Mouse (Mus musculus) effector memory CD4-positive, alpha-beta T cell, adult 7 months (primary cell): Measurements from ENCODE around the gene Dip2a. TPM values are rescaled to one million over a fixed set of nuclear protein-coding genes. Genes with fewer than 3 reads are reported as not detected.

Experiments used
- polyA plus RNA-seq: library from polyadenylated mRNA; unstranded; fragments of 100-300 nt; shearing (Covaris generic); gene quantifications from one replicate; pipeline ENCODE4 v1.2.1, GENCODE M21; 2017

Dip2a gene
- polyA plus RNA-seq: 4.7 TPM

GRCm38 (mm10) chr10:76344711-76345539, at the start of gene Dip2a:
Gene Dip2a, minus strand, starts transcription at chr10:76345291.

DNA sequence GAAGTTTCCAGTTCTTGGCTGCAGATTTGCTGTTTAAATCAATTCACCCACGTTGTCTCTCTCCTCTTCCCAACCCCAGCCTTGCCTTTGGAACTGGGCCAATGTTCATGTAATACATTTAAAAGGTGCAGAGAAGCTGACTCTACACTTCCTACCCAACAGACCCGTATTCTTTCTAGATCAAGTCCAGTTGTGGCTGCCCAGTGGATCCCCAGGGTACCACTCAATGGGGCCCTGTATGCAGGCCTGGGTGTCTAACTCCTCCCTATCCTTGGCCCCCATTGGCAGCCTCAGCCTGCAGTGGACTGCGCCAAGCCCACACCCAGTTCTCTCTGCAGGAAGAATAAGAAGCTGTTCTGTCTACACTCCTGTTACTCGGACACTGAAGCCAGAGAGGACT, 91.6 kb downstream of the Dip2a start, which contains the start of gene S100b:
S100b (plus strand) TSS at position 318 of the 400 bp plus-strand sequence.

DNA sequence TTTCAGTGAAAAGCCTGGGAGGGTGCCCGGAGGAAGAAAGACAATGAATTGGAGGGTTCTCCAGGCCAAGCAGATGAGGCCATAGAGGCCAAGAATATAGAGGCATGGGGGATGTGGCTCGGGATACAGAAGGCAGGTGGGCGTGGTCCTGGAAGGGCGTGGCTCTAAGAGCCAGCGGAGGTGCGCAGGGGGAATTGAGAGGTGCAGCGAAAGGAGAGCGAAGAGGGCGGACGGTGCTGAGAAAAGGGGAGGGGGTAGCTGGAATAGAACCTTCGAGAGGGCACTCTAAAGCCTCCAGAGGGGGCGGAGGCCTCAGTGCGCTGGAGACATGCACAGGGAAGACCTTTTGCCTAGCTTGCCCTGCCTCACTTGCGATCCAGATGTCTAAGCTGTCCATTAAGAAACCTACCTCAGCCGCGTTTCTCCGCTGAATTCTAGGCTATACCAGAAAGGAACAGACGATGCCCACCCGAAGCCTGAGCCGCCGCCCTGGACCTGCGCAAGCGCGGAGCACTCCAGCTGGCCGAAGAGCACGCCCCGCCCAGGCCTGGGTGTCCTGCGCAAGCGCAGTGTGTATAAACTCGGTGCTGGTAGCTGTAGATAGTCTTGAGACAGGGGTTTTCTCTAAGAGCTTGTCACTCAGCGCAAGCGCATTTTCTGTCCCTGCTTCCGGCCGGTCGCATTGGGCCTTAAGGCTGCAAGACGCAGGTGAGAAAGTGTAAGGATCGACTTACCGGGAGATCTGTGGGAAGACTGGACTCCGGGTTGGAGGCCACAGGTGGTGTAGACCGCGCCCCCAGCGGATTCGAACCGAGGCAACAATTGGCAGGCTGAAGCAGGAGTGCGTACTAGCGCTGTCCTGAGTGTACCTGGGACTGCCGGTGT, 107.5 kb downstream of the Dip2a start, which contains the start of gene Prmt2:
Prmt2 (minus strand) TSS at position 525 of the 885 bp plus-strand sequence.

Other genes starting within 250 kb of the Dip2a start
- gene Slc5a4b, start 234.3 kb downstream of the Dip2a start, polyA plus RNA-seq: 0.20 TPM
- not detected for gene Slc5a4a, start 197.8 kb downstream of the Dip2a start, polyA plus RNA-seq
- 18.4 TPM for gene Prmt2, start 107.4 kb downstream of the Dip2a start, polyA plus RNA-seq
- not detected for gene S100b, start 91.4 kb downstream of the Dip2a start, polyA plus RNA-seq
- 18.6 TPM for gene AC141477.1, start 95.2 kb upstream of the Dip2a start, polyA plus RNA-seq
- gene Pcnt, start 97.5 kb upstream of the Dip2a start, polyA plus RNA-seq: 23.1 TPM
- gene 2610028H24Rik, start 103.8 kb upstream of the Dip2a start, polyA plus RNA-seq: not detected
- gene Mcm3ap, start 123.6 kb upstream of the Dip2a start, polyA plus RNA-seq: 43.9 TPM
- 2.2 TPM for gene Ybey, start 123.8 kb upstream of the Dip2a start, polyA plus RNA-seq
- 15.7 TPM for gene Lss, start 186.3 kb upstream of the Dip2a start, polyA plus RNA-seq
- not detected for gene Spatc1l, start 217.0 kb upstream of the Dip2a start, polyA plus RNA-seq
- not detected for gene Ftcd, start 230.4 kb upstream of the Dip2a start, polyA plus RNA-seq